ENCODE assay signal across 7 mouse cellular contexts in genomic region chr2:130291434-130291833, GRCm38 (mm10). TPM values are rescaled to one million over a fixed set of nuclear protein-coding genes. Genes with fewer than 3 reads are reported as not detected.
DNase-seq lines count a peak whose midpoint lies in the region; ATAC-seq and TF ChIP-seq lines count a peak whose summit lies in the region.

No protein-coding gene starts in this region.

- H3K4me3 ChIP-seq in lung, postnatal 0 days (ENCODE audit: low read depth, low read length), result no peak overlapping the region

- no peak for TF ChIP-seq EP300 in lung, postnatal 0 days (IDR thresholded peaks at IDR 0.05)

- H3K9ac ChIP-seq in lung, postnatal 0 days (replicated peaks; ENCODE audit: low read depth), result no peak overlapping the region

- no peak overlapping the region for H3K4me2 ChIP-seq in lung, postnatal 0 days (replicated peaks; ENCODE audit: low read depth, low read length)

- H3K36me3 ChIP-seq in lung, postnatal 0 days (ENCODE audit: insufficient read depth, low read length), result no peaks in the 10 kb centered on the region

- peak; percentile 95 for TF ChIP-seq CTCF in lung, postnatal 0 days (IDR thresholded peaks at IDR 0.05)

- no peak overlapping the region for H3K27ac ChIP-seq in lung, postnatal 0 days (ENCODE audit: low read length)

- intact Hi-C loops in heart, postnatal 36 days (cut with DNase I), result loop anchor here (1.0 kb wide), 1 partner anchor 120 kb away; no protein-coding TSS in a partner anchor

- DNase-seq in Muller cell, postnatal 12 days (ENCODE audit: inconsistent ontology term), result peak; percentile 65
- DNase-seq in brain, adult 2 months (ENCODE audit: low read depth, low spot score), result peak; percentile 93
- peak; percentile 73 for DNase-seq in fibroblast of lung, adult 2 months (ENCODE audit: low read depth)
- DNase-seq in heart, postnatal 36 days, result peak; percentile 52 to 62
- DNase-seq in layer of hippocampus, adult 11-12 months (ENCODE audit: low spot score), result peak; percentile 87
- peak; percentile 85 for DNase-seq in lung, postnatal 0 days (ENCODE audit: low spot score)
- DNase-seq in right cerebral cortex, adult 18-20 months, result peak; percentile 72

- peaks cover 6% of the 10 kb centered on the region for H3K4me1 ChIP-seq in lung, postnatal 0 days (ENCODE audit: insufficient read depth, low read depth, low read length)

- H3K27me3 ChIP-seq in lung, postnatal 0 days (replicated peaks; ENCODE audit: insufficient read depth, low read length), result peaks cover 20% of the 10 kb centered on the region

- no peaks in the 10 kb centered on the region for H3K9me3 ChIP-seq in lung, postnatal 0 days (ENCODE audit: low read length)

- ATAC-seq in lung, postnatal 0 days, result peak; percentile 65

- WGBS in lung, postnatal 0 days, result 5% methylated on average over 8 of the region's 8 CpGs

RNA-seq across cellular contexts. Expression of gene Ebf4, which starts 3.5 kb away (rescaled TPM):
- total RNA-seq in heart, postnatal 36 days (2021), result under 1 TPM; 0.47 to 0.60 TPM
- 0.80 and 0.88 TPM in 2 replicates for polyA plus RNA-seq in lung, postnatal 0 days (2015; fragmentation: Nextera tagmentation; extraction: Ambion mirVana)

RNA-seq across cellular contexts. Expression of gene Idh3b, which starts 7.1 kb away (rescaled TPM):
- total RNA-seq in heart, postnatal 36 days (2021), result 100 to 1,000 TPM; 794 to 801 TPM
- 97.9 and 100 TPM in 2 replicates for polyA plus RNA-seq in lung, postnatal 0 days (2015; fragmentation: Nextera tagmentation; extraction: Ambion mirVana)

RNA-seq across cellular contexts. Expression of gene Nop56, which starts 17.2 kb away (rescaled TPM):
- 10 to 100 TPM; 31.6 to 36.7 TPM for total RNA-seq in heart, postnatal 36 days (2021)
- polyA plus RNA-seq in lung, postnatal 0 days (2015; fragmentation: Nextera tagmentation; extraction: Ambion mirVana), result 56.1 and 63.8 TPM in 2 replicates
